Mouse (Mus musculus): ENCODE measurements around the gene Cenpo.

GRCm38 (mm10) chr12:4232777-4233176, 1.3 kb downstream of the Cenpo start:
- no peak for TF ChIP-seq CTCF (IDR thresholded peaks at IDR 0.05; ENCODE audit: control insufficient read depth, insufficient read depth, insufficient replicate concordance, low read depth, low read length)
- TF ChIP-seq POLR2A (IDR thresholded peaks at IDR 0.05; ENCODE audit: control insufficient read depth, low read depth, low read length), result no peak

All from testis, adult 2 months (tissue).